Mouse (Mus musculus) myocyte (in vitro differentiated cells): Measurements from ENCODE around the gene Sgk2. TPM values are rescaled to one million over a fixed set of nuclear protein-coding genes. Genes with fewer than 3 reads are reported as not detected.

Experiments used
- H3K27me3 ChIP-seq: one replicate; pipeline ENCODE4 v1.6.1; 2011; ENCODE audit not compliant: control insufficient read depth, insufficient read depth, insufficient read length
- H3K36me3 ChIP-seq: one replicate; pipeline ENCODE4 v1.6.1; 2011; ENCODE audit not compliant: control insufficient read depth, insufficient read depth
- H3K4me2 ChIP-seq: one replicate; pipeline ENCODE4 v1.6.1; 2011; ENCODE audit warnings: low read depth, control low read depth
- H3K4me3 ChIP-seq: one replicate; pipeline ENCODE4 v1.5.1; 2011; ENCODE audit warnings: mild to moderate bottlenecking, control low read depth, moderate library complexity
- H3K79me2 ChIP-seq: one replicate; pipeline ENCODE4 v1.6.1; 2011; ENCODE audit not compliant: control insufficient read depth, insufficient read depth
- H3ac ChIP-seq: one replicate; pipeline ENCODE4 v1.6.1; 2011; ENCODE audit not compliant: control insufficient read depth, insufficient read length
- CEBPB ChIP-seq: IDR thresholded peaks from 2 replicates; pipeline ENCODE4 v1.6.1; 2011; ENCODE audit warnings: mild to moderate bottlenecking, moderate library complexity; ENCODE audit not compliant: poor library complexity, insufficient read depth, severe bottlenecking
- E2F4 ChIP-seq: IDR thresholded peaks from one replicate; pipeline ENCODE4 v1.6.1; 2011; ENCODE audit warnings: mild to moderate bottlenecking, control low read depth, moderate library complexity; ENCODE audit not compliant: insufficient read depth
- MAX ChIP-seq: IDR thresholded peaks from one replicate; pipeline ENCODE4 v1.6.1; 2011; ENCODE audit warnings: low read depth, mild to moderate bottlenecking, control low read depth
- MYOD1 ChIP-seq, 3 experiments: IDR thresholded peaks; one replicate each; pipeline ENCODE4 v1.6.1; 2011; ENCODE audit warnings: control low read depth in 2 of 3, low read depth in 2 of 3, mild to moderate bottlenecking in 2 of 3, moderate library complexity in 1 of 3; ENCODE audit not compliant: insufficient read length in 2 of 3, control insufficient read depth in 1 of 3
- MYOG ChIP-seq, 3 experiments: IDR thresholded peaks; one replicate each; pipeline ENCODE4 v1.6.1; 2011; ENCODE audit warnings: control low read depth in 2 of 3, low read depth in 2 of 3, mild to moderate bottlenecking in 2 of 3; ENCODE audit not compliant: insufficient read length in 2 of 3, control insufficient read depth in 1 of 3, insufficient read depth in 1 of 3
- POLR2A ChIP-seq: IDR thresholded peaks from one replicate; pipeline ENCODE4 v1.6.1; 2011; ENCODE audit warnings: low read depth, mild to moderate bottlenecking, control low read depth, moderate library complexity; ENCODE audit not compliant: insufficient read length
- POLR2AphosphoS2 ChIP-seq: IDR thresholded peaks from one replicate; pipeline ENCODE4 v1.6.1; 2011; ENCODE audit warnings: low read depth, control low read depth; ENCODE audit not compliant: insufficient read length
- REST ChIP-seq: IDR thresholded peaks from one replicate; pipeline ENCODE4 v1.6.1; 2011; ENCODE audit warnings: mild to moderate bottlenecking, control low read depth, moderate library complexity; ENCODE audit not compliant: insufficient read depth, insufficient read length
- SRF ChIP-seq: IDR thresholded peaks from one replicate; pipeline ENCODE4 v1.6.1; 2011; ENCODE audit warnings: low read depth; ENCODE audit not compliant: control insufficient read depth, insufficient read length
- TCF12 ChIP-seq: IDR thresholded peaks from one replicate; pipeline ENCODE4 v1.6.1; 2011; ENCODE audit warnings: mild to moderate bottlenecking, control low read depth; ENCODE audit not compliant: poor library complexity, insufficient read depth, severe bottlenecking
- TCF3 ChIP-seq: IDR thresholded peaks from one replicate; pipeline ENCODE4 v1.6.1; 2011; ENCODE audit warnings: low read depth, control low read depth; ENCODE audit not compliant: insufficient read length
- USF1 ChIP-seq: IDR thresholded peaks from one replicate; pipeline ENCODE4 v1.6.1; 2011; ENCODE audit warnings: low read depth, mild to moderate bottlenecking, control low read depth, moderate library complexity
- polyA plus RNA-seq: library from polyadenylated mRNA; unstranded; fragments of >200 nt; fragmentation: generic; extraction: Trizol; gene quantifications from one replicate; pipeline ENCODE4 v1.2.1, GENCODE M21; 2012; ENCODE audit warnings: missing spikeins

The Sgk2 gene
- polyA plus RNA-seq, 1 experiment: not detected

DNA sequence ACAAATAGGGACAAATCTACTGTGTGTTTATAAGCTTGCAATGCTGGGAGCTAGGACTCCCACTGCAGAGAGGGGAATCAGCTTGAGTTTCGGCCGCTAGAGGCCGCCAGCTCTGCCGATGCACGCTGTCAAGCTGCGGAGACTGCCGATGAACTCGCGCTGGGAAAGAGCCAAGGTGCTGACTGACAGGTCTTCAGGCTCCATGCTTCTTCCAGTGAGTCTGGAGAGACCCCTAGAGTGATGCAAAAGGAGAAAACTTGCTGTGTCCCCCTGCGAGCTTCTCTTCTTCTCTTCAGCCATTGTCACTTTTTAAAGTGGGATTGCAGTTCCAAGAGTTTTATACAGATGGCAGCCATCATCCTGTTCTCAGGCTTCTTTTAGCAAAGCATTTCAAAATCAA is 61.0 kb downstream of the Sgk2 start:
- no peak overlapping the region for H3ac ChIP-seq
- H3K4me3 ChIP-seq: no peak overlapping the region
- no peaks in the 10 kb centered on the region for H3K27me3 ChIP-seq
- no peaks in the 10 kb centered on the region for H3K79me2 ChIP-seq
- no peak for TF ChIP-seq TCF3
- no peak for TF ChIP-seq USF1
- no peak for TF ChIP-seq MYOG (IDR thresholded peaks at IDR 0.05; ENCODE audit: control insufficient read depth in 1 of 3, insufficient read depth in 1 of 3, insufficient read length in 2 of 3, low read depth in 2 of 3)
- TF ChIP-seq POLR2A: no peak
- no peak for TF ChIP-seq TCF12
- no peak for TF ChIP-seq REST
- no peak for TF ChIP-seq SRF
- TF ChIP-seq CEBPB: no peak
- TF ChIP-seq MYOD1 (IDR thresholded peaks at IDR 0.05; ENCODE audit: control insufficient read depth in 1 of 3, insufficient read length in 2 of 3, low read depth in 2 of 3): no peak
- TF ChIP-seq POLR2AphosphoS2: no peak
- no peak for TF ChIP-seq MAX
- no peak for TF ChIP-seq E2F4
- H3K4me2 ChIP-seq: no peak overlapping the region
- peaks cover 22% of the 10 kb centered on the region for H3K36me3 ChIP-seq

DNA sequence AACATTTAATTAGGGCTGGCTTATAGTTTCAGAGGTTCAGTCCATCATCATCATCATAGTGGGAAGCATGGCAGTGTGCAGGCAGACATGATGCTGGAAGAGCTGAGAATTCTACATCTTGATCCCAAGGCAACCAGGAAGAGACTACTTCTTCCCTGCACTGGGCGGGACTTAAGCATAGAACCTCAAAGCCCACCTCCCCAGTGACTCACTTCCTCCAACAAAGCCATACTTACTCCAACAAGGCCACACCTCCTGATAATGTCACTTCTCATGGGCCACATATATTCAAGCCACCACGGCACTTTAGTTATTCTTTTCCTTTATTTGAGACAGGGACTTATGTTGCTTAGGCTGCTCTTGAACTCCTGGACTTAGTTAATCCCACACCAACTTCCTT is 62.0 kb downstream of the Sgk2 start:
- Histone ChIP-seq H3K79me2 (no peaks in the 10 kb centered on the region), H3K27me3 (no peaks in the 10 kb centered on the region), H3K4me2 (no peak overlapping the region), H3K36me3 (peaks cover 18% of the 10 kb centered on the region), H3ac (no peak overlapping the region), H3K4me3 (no peak overlapping the region)
- no peak for TF ChIP-seq TCF3
- no peak for TF ChIP-seq CEBPB
- no peak for TF ChIP-seq TCF12
- TF ChIP-seq SRF: no peak
- TF ChIP-seq MYOD1 (IDR thresholded peaks at IDR 0.05; ENCODE audit: control insufficient read depth in 1 of 3, insufficient read length in 2 of 3, low read depth in 2 of 3): no peak
- no peak for TF ChIP-seq REST
- no peak for TF ChIP-seq MAX
- TF ChIP-seq USF1: no peak
- no peak for TF ChIP-seq MYOG (IDR thresholded peaks at IDR 0.05; ENCODE audit: control insufficient read depth in 1 of 3, insufficient read depth in 1 of 3, insufficient read length in 2 of 3, low read depth in 2 of 3)
- TF ChIP-seq POLR2A: no peak
- no peak for TF ChIP-seq POLR2AphosphoS2
- TF ChIP-seq E2F4: no peak

DNA sequence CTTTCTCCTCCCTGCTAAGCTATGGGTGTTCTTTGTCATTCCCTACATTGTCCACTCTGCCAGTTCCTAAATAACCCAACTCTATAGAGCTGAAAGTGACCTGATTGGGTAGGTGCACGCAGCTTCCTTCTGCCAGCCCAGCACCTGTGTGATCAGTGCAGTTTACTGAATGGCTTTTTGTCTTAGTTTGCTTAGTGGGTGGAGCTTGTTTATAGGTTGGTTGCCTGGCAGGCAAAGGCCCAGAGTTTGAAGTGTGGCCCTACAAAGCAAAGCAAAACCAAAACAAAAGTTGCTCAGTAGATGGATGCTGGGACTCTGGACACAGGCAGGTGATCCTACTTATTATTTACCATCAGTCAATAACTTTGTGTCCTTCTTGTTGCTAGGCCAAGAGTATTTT is 64.6 kb downstream of the Sgk2 start:
- no peak overlapping the region for H3ac ChIP-seq
- no peak overlapping the region for H3K4me2 ChIP-seq
- peaks cover 2% of the 10 kb centered on the region for H3K36me3 ChIP-seq
- H3K27me3 ChIP-seq: no peaks in the 10 kb centered on the region
- H3K79me2 ChIP-seq: no peaks in the 10 kb centered on the region
- TF ChIP-seq MAX (no peak), MYOG (IDR thresholded peaks at IDR 0.05; ENCODE audit: control insufficient read depth in 1 of 3, insufficient read depth in 1 of 3, insufficient read length in 2 of 3, low read depth in 2 of 3) (no peak), CEBPB (no peak), REST (no peak), SRF (no peak), TCF3 (no peak), POLR2AphosphoS2 (no peak), E2F4 (no peak)
- no peak overlapping the region for H3K4me3 ChIP-seq

- Histone ChIP-seq H3ac (no peak overlapping the region), H3K4me2 (no peak overlapping the region), H3K79me2 (no peaks in the 10 kb centered on the region), H3K27me3 (no peaks in the 10 kb centered on the region), H3K36me3 (no peaks in the 10 kb centered on the region), H3K4me3 (no peak overlapping the region)
- TF ChIP-seq MYOG (IDR thresholded peaks at IDR 0.05; ENCODE audit: control insufficient read depth in 1 of 3, insufficient read depth in 1 of 3, insufficient read length in 2 of 3, low read depth in 2 of 3): no peak
- no peak for TF ChIP-seq POLR2AphosphoS2
- TF ChIP-seq MYOD1 (IDR thresholded peaks at IDR 0.05; ENCODE audit: control insufficient read depth in 1 of 3, insufficient read length in 2 of 3, low read depth in 2 of 3): no peak
- no peak for TF ChIP-seq SRF
- TF ChIP-seq CEBPB: no peak
Measured at GRCm38 (mm10) chr2:163052101-163052500, 65.0 kb downstream of the Sgk2 start.

DNA sequence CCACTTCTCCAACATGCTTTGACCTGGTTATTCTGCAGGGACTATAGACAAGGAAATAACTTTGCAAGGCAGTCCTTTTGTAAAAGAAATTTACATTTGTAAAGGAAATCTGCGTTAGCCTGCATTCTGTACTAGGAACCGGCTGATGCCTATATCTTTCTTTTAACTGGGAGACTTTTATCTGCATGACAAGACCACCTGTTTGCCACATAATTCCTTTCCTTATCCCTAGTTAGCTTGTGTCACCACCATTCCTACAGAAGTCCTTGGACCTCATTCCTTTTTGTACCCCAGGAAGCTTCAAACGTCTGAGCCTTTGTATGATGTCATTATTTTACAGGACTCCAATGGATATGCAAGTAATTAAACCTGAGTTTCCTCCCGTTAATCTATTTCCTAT is 65.7 kb downstream of the Sgk2 start:
- Histone ChIP-seq H3K36me3 (no peaks in the 10 kb centered on the region), H3ac (no peak overlapping the region), H3K4me2 (no peak overlapping the region), H3K79me2 (no peaks in the 10 kb centered on the region), H3K4me3 (no peak overlapping the region), H3K27me3 (no peaks in the 10 kb centered on the region)
- TF ChIP-seq REST: no peak
- TF ChIP-seq POLR2AphosphoS2: no peak
